Mouse (Mus musculus): ENCODE data around the gene Maml2.

- TF ChIP-seq CTCF (IDR thresholded peaks at IDR 0.05; ENCODE audit: low read depth) (0 out of 2 replicates have a peak, but pooled peaks have one; percentile 8), EP300 (optimal IDR thresholded peaks at IDR 0.05) (no peak)
Measured at GRCm38 (mm10) chr9:13558811-13559372, 261.1 kb downstream of the Maml2 start.

Data from stomach, postnatal 0 days (tissue).